Mouse (Mus musculus): ENCODE results near the gene Lrrc8d.

- TF ChIP-seq EP300 (IDR thresholded peaks at IDR 0.05; ENCODE audit: insufficient read depth, low read depth, low read length) (no peak), CTCF (IDR thresholded peaks at IDR 0.05; ENCODE audit: low read depth, low read length) (no peak)
Measured at GRCm38 (mm10) chr5:105867427-105867826, 167.7 kb downstream of the Lrrc8d start.

All from ES-Bruce4 (cell line).